Mouse (Mus musculus): ENCODE measurements at regions not wholly inside any gene's neighbourhood (a gene's known extent, or its start where the extent isn't known, plus 50 kb on each side); places are given as distances from the start of the nearest gene placed in this dataset.

- H3K4me2 ChIP-seq (ENCODE audit: low read depth): no peak overlapping the region
- H3K4me3 ChIP-seq (ENCODE audit: insufficient read depth in 1 of 2, low read depth in 2 of 2, low read length in 2 of 2): no peak overlapping the region
- 63% methylated on average over 4 of the region's 4 CpGs for WGBS (ENCODE audit: insufficient replicate concordance)
- ATAC-seq (ENCODE audit: insufficient read depth) (no peak), DNase-seq (ENCODE audit: low read depth in 3 of 3, low spot score in 3 of 3) (no peak)
- no peak overlapping the region for H3K9ac ChIP-seq (replicated peaks)
- 0 out of 4 replicates have a peak, but pooled peaks cover 0 to 2% of the 10 kb centered on the region in 2 experiments for H3K4me1 ChIP-seq (replicated peaks; ENCODE audit: control insufficient read depth in 2 of 2, insufficient read depth in 2 of 2, low read length in 1 of 2)
- H3K9me3 ChIP-seq (ENCODE audit: control insufficient read depth, low read length): no peaks in the 10 kb centered on the region
- H3K27ac ChIP-seq: no peak overlapping the region
- TF ChIP-seq CTCF (IDR thresholded peaks at IDR 0.05; ENCODE audit: low read depth) (no peak), EP300 (IDR thresholded peaks at IDR 0.05; ENCODE audit: low read depth) (no peak)
- H3K36me3 ChIP-seq (replicated peaks; ENCODE audit: control insufficient read depth, insufficient read depth, low read depth): no peaks in the 10 kb centered on the region
- no peaks in the 10 kb centered on the region for H3K27me3 ChIP-seq (ENCODE audit: control insufficient read depth, insufficient read depth, low read length)
Observed at GRCm38 (mm10) chrX:167050066-167050465, 159.0 kb downstream of the Tmsb4x start.

- WGBS (ENCODE audit: insufficient replicate concordance): 22% methylated on average over 5 of the region's 5 CpGs
- no peak overlapping the region for H3K9ac ChIP-seq (replicated peaks)
- 0 out of 4 replicates have a peak, but pooled peaks cover 0 to 2% of the 10 kb centered on the region in 2 experiments for H3K4me1 ChIP-seq (replicated peaks; ENCODE audit: control insufficient read depth in 2 of 2, insufficient read depth in 2 of 2, low read length in 1 of 2)
- H3K27ac ChIP-seq: no peak overlapping the region
- ATAC-seq (ENCODE audit: insufficient read depth): no peak
- no peaks in the 10 kb centered on the region for H3K9me3 ChIP-seq (ENCODE audit: control insufficient read depth, low read length)
- no peak overlapping the region for H3K4me3 ChIP-seq (ENCODE audit: insufficient read depth in 1 of 2, low read depth in 2 of 2, low read length in 2 of 2)
- no peaks in the 10 kb centered on the region for H3K36me3 ChIP-seq (replicated peaks; ENCODE audit: control insufficient read depth, insufficient read depth, low read depth)
- no peaks in the 10 kb centered on the region for H3K27me3 ChIP-seq (ENCODE audit: control insufficient read depth, insufficient read depth, low read length)
- DNase-seq (ENCODE audit: low read depth in 3 of 3, low spot score in 3 of 3): no peak
- TF ChIP-seq EP300 (IDR thresholded peaks at IDR 0.05; ENCODE audit: low read depth) (no peak), CTCF (IDR thresholded peaks at IDR 0.05; ENCODE audit: low read depth) (no peak)
- H3K4me2 ChIP-seq (ENCODE audit: low read depth): no peak overlapping the region
Observed at GRCm38 (mm10) chrX:167049191-167049968, 159.7 kb downstream of the Tmsb4x start.

- no peak overlapping the region for H3K4me3 ChIP-seq (ENCODE audit: insufficient read depth in 1 of 2, low read depth in 2 of 2, low read length in 2 of 2)
- DNase-seq (ENCODE audit: low read depth in 3 of 3, low spot score in 3 of 3) (no peak), ATAC-seq (ENCODE audit: insufficient read depth) (peak; percentile 26; the same call in 1 of the 2 replicates)
- H3K9ac ChIP-seq (replicated peaks): no peak overlapping the region
- TF ChIP-seq EP300 (IDR thresholded peaks at IDR 0.05; ENCODE audit: low read depth) (no peak), CTCF (IDR thresholded peaks at IDR 0.05; ENCODE audit: low read depth) (no peak)
- H3K4me2 ChIP-seq (ENCODE audit: low read depth): no peak overlapping the region
- no peaks in the 10 kb centered on the region for H3K9me3 ChIP-seq (ENCODE audit: control insufficient read depth, low read length)
- 0 out of 4 replicates have a peak, but pooled peaks cover 0 to under 1% of the 10 kb centered on the region in 2 experiments for H3K4me1 ChIP-seq (replicated peaks; ENCODE audit: control insufficient read depth in 2 of 2, insufficient read depth in 2 of 2, low read length in 1 of 2)
- no peak overlapping the region for H3K27ac ChIP-seq
- H3K27me3 ChIP-seq (ENCODE audit: control insufficient read depth, insufficient read depth, low read length): no peaks in the 10 kb centered on the region
- H3K36me3 ChIP-seq (replicated peaks; ENCODE audit: control insufficient read depth, insufficient read depth, low read depth): no peaks in the 10 kb centered on the region
Observed at GRCm38 (mm10) chrX:167037971-167038370, 171.1 kb downstream of the Tmsb4x start.

GRCm38 (mm10) chrX:167036355-167036754 is 172.8 kb downstream of the Tmsb4x start:
- H3K27ac ChIP-seq: no peak overlapping the region
- 14% methylated on average over 1 of the region's 1 CpGs for WGBS (ENCODE audit: insufficient replicate concordance)
- H3K27me3 ChIP-seq (ENCODE audit: control insufficient read depth, insufficient read depth, low read length): no peaks in the 10 kb centered on the region
- no peak overlapping the region for H3K4me3 ChIP-seq (ENCODE audit: insufficient read depth in 1 of 2, low read depth in 2 of 2, low read length in 2 of 2)
- DNase-seq (ENCODE audit: low read depth in 3 of 3, low spot score in 3 of 3): no peak
- TF ChIP-seq EP300 (IDR thresholded peaks at IDR 0.05; ENCODE audit: low read depth) (no peak), CTCF (IDR thresholded peaks at IDR 0.05; ENCODE audit: low read depth) (no peak)
- no peaks in the 10 kb centered on the region for H3K36me3 ChIP-seq (replicated peaks; ENCODE audit: control insufficient read depth, insufficient read depth, low read depth)
- H3K9me3 ChIP-seq (ENCODE audit: control insufficient read depth, low read length): no peaks in the 10 kb centered on the region
- H3K9ac ChIP-seq (replicated peaks): no peak overlapping the region
- no peak for ATAC-seq (ENCODE audit: insufficient read depth)
- H3K4me2 ChIP-seq (ENCODE audit: low read depth): no peak overlapping the region
- H3K4me1 ChIP-seq (replicated peaks; ENCODE audit: control insufficient read depth in 2 of 2, insufficient read depth in 2 of 2, low read length in 1 of 2): 0 out of 4 replicates have a peak, but pooled peaks cover 0 to 1% of the 10 kb centered on the region in 2 experiments

GRCm38 (mm10) chrX:167035639-167036038 is 173.5 kb downstream of the Tmsb4x start:
- Histone ChIP-seq H3K27ac (no peak overlapping the region), H3K27me3 (ENCODE audit: control insufficient read depth, insufficient read depth, low read length) (no peaks in the 10 kb centered on the region), H3K9me3 (ENCODE audit: control insufficient read depth, low read length) (no peaks in the 10 kb centered on the region), H3K4me3 (ENCODE audit: insufficient read depth in 1 of 2, low read depth in 2 of 2, low read length in 2 of 2) (no peak overlapping the region), H3K4me1 (replicated peaks; ENCODE audit: control insufficient read depth in 2 of 2, insufficient read depth in 2 of 2, low read length in 1 of 2) (0 out of 4 replicates have a peak, but pooled peaks cover 0 to 1% of the 10 kb centered on the region in 2 experiments), H3K36me3 (replicated peaks; ENCODE audit: control insufficient read depth, insufficient read depth, low read depth) (no peaks in the 10 kb centered on the region), H3K4me2 (ENCODE audit: low read depth) (no peak overlapping the region), H3K9ac (replicated peaks) (no peak overlapping the region)
- ATAC-seq (ENCODE audit: insufficient read depth) (no peak), DNase-seq (ENCODE audit: low read depth in 3 of 3, low spot score in 3 of 3) (no peak)
- TF ChIP-seq CTCF (IDR thresholded peaks at IDR 0.05; ENCODE audit: low read depth): no peak
- no peak for TF ChIP-seq EP300 (IDR thresholded peaks at IDR 0.05; ENCODE audit: low read depth)

All from liver, embryonic 14.5 days (tissue).